Mouse (Mus musculus) thymus, postnatal 25 days (tissue): ENCODE data around the gene Aldh3a2.
A peak's percentile ranks its signal among the peaks of the same experiment; 100 is the strongest.
"Not testable (repeated sequence)": the region's sequence is repeated elsewhere in the genome, so short reads cannot be mapped to it uniquely, and the experiment has no call there.

Experiments
- DNase-seq: peaks from one replicate; pipeline ENCODE4 v3.0.0; 2022

The Aldh3a2 gene

DNA sequence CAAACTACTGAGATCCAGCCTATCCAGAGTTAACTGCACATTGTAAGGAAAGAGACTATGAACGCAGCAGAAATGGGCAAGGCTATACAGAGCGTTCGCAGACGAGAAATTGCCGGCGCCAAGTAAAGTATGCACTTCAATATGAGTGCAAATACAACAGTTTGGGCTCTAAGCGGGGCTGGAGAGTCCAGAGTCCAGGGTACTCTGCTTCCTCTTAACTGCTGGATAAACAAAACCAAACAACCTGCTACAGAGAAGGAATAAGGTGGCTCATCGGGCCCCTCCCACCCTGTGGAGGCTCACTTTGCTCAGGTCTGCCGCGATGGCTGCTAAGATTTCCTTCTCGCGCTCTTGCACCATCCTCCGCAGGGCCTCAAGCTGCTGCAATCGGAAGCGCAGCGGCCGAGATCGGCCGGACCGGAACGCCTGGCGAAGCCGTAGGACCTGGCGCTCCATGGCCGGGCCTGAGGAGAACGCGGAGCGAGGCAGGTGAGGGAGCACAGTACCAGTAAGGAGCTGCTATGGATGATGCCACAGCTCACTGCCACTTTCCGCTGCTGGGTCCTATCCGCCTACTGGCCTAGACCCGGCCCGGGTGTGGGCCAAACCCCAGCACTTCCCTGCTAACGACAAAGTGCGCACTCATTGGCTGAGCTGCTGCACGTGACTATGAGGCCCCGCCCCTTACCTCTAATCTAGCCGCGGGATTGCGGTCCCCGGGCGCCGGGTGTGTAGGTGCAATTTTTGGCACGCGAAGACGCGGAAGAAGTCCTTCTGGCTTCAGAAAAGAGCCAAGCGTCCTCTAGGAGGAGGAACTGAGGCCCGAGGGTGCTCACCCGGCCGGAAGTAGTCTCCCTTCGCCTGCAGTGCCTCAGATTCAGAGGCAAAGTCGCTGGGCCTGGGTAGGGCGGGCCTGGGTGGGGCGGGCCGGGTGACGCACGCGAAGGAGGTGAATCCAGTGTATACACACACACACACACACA lies at the start of gene Aldh3a2:
TSS of gene Aldh3a2 (minus strand) at position 914 of the 983 bp plus-strand sequence.
- peak; percentile 97 for DNase-seq

DNA sequence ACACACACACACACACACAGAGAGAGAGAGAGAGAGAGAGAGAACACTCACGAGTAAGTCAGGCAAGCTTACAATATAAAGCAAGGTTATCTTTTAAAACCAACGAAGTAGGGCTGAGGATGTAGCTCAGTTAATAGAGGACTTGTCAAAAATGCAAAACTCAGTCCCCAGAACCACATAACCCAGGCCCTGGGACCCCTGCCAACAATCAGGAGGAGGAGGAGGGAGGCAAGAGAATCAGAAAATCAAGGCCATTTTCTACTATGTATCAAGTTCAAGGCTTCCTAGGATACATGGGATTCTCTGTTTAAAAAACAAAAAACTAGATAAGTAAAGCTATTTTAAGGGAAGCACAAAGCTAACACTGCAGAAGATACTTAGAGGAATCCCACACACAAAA lies 49.6 kb upstream of the Aldh3a2 start:
- no peak for DNase-seq

DNA sequence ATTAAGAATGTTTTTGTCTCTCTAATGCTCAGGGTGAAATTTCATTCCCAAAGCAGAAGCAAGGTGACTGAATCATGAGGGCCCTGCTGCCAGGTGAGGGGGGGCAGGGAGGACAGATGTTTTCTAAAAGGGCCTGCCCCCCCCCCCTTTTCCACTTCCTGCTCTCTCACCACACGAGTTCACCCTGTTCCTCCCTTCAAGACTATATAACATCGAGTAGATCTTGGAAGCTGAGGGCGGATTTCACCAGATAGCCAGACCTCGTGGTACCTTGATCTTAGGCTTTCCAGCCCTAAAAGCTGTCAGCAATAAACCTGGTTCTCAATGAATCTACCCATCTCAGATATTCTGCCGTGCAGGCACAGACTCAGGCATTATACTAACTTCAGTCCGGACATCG lies 43.1 kb upstream of the Aldh3a2 start:
- peak; percentile 37 for DNase-seq

DNA sequence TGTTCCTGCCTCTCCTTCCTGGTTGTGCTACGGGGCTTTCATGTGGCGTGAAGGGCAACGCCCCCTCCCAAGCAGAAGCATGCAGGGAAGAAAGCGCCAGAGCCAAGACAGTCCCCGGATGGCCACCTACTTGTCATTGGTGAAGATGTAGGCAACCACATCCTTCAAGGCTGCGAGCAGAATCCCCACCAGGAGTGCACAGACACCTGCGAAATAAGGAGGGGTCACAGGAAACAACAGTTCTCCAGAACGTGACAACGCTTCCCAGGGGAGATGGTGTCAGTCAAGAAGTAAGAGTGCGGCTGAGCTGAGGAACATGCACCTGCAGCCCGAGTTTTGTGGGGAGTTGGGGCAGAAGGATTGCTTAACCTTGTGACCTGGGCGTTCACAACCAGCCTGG lies 42.6 kb upstream of the Aldh3a2 start:
- DNase-seq: peak; percentile 69

DNA sequence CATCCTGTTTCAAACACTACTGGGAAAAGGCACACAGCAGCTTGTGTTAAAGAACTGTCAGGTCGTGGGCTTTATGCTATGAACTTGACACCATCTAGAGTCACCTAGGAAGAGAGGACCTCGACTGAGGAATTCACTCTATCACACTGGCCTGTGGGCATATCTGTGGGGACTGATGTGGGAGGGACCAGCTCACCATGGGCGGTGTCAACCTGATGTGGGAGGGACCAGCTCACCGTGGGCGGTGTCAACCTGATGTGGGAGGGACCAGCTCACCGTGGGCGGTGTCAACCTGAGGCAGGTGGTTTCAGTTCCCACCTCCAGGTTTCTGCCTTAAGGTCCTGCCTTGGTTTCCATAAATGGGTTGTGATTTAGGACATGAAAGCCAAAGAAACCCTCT lies 40.5 kb upstream of the Aldh3a2 start:
- no peak for DNase-seq

DNA sequence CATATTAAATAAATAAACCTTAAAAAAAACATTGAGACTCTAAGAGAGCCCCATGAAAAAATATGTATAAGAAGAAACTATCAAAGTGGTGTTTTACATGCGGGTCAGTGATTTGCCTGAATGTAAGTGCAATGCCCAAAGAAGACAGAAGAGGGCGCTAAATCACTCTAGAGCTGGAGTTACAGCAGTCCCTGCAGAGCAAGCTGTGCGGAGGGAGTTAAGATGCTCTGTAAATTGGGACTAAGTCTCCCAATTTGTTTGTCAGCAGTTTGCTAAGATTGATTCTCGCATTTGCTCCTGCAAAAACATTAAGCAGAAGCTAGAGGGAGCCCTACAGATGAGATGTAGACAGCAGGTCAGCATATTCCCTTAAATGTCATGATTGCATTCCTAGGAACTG lies 38.1 kb upstream of the Aldh3a2 start:
- peak; percentile 72 for DNase-seq

DNA sequence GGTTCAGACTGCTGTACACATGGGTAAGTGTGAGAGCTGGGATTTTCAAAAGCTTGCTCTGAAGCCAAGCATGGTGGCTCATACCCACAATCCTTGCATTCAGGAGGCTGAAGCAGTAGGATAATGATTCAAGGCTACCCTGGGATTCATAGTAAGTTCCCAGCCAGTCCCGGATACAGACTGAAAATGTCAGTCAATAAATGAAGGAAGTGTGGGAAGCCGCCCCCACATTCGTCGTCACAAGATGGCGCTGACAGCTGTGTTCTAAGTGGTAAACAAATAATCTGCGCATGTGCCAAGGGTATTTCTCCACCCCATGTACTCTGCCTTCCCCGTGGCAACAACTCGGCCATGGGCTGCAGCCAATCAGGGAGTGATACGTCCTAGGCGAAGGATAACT lies 37.3 kb upstream of the Aldh3a2 start:
- DNase-seq: not testable (repeated sequence)

DNA sequence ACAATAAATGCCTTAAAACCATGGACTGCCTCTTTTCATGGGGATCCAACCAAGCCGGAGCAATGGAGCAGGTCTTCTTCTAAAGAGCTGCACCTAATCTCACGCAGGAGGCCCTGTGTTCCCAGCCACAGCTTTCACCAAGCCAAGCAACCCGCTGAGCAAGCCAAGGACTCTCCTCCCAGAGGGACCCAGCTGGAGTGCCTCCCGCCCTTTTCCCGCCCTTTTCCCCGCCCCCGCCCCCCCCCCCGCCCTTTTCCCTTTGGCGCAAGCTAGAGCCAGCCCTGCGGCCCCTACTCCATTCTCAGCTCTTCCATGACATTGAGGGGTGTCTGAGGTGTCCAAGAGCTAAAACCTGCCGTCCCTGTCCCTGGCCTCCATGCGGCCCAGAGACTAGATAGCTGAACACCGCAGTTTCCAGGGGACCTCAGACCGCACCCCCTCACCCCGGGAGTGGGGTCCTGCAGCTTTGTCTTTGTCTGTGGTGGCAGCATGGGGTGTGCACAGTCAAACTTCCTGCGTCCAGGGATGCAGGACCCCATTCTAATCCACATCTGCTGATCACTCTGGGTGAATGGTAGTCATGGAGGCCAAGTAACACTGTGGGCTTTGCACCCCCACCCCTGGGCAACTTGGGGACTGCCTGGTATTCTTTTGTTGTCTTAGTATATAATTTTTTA lies 33.6 kb upstream of the Aldh3a2 start:
- DNase-seq: no peak

DNA sequence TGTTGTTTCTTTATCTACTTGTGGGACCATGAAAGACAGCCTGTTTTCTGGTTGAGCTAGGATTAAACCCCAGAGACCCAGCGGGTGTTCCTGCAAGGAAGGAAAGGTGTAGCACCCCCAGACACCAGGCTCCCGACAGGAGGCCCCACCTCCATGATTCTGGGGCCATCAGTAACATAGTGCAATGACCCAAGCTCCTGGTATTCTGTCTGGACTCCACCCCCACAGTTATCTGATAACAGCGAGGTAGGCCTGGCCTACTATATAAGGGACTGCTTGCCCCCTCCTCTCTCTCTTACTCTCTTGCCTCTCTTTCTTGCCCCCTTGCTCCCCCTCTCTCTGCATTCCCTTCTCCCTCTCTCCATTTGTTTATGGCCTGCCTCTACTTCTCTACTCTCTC lies 32.9 kb upstream of the Aldh3a2 start:
- no peak for DNase-seq

DNA sequence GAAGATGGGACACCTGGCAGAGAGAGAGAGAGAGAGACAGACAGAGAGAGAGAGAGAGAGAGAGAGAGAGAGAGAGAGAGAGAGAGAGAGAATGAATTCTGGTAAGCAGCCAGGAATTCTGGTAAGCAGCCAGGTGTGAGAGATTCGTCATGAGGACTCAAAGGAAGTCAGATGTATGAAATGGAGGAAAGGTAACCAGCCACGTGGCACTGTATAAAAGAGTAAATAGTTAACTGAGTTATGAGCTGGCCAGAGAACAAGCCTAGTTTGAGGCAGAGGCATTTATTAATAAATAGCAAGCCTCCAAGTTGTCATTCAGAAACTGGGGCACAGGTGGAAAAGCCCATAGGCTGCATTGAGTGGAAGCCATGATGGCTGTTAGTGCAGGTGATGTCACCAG lies 30.6 kb upstream of the Aldh3a2 start:
- DNase-seq: no peak

DNA sequence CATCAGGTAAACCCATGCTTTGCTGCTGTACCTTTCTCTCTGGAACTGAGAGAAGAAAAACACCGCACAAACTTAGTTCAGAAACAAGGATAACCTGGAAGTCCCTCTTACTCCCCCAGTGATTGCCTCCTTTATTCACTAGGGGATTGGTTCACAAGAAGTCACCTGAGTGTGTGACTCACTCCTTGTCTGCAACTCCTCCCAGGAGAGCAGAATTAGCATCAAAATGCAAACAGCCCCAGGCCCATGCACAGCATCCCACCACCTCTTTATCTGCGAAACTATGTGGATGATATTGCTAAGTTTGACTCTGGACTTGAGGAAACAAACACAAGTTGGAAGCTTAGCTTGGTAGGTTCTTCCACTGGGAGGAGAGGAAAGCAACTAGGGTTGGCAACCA lies 30.1 kb upstream of the Aldh3a2 start:
- no peak for DNase-seq

DNA sequence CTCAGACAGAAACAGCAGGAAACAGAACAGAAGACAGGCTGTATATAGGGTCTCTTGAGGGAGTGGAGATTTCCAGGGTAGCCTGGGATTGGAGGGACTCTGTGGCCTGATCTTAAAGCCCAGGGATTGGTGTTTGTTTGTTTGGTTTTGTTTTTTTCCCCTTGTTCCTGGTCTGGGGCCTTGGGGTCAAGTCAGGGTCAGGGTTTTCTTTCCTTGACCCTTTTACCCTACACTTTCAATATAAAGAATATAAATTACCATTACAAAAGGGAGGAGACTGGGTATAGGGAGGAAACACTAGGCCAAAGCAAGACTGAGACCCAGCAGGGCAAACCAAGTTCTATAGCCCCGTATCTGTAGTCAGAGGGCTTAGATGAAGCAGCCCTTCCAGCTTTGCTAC lies 29.3 kb upstream of the Aldh3a2 start:
- DNase-seq: no peak

DNA sequence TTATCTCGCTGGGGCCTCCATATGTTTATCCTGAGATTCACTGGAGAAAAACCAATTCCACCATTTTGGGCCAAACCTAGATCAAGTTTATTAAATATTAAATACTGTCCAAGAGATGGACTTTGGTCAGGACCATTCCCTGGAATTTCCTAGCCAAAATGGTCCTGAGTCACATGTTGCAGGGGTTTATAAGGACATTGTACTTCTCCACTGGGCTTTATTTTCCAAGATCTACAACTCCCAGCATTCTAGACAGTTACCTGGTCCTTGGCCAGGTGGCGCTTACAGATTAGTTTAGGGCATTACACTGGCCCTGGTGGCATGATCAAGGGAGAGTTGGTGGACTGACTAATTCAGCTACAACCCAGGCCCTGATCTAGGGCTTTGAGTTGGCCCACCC lies 28.3 kb upstream of the Aldh3a2 start:
- DNase-seq: no peak

DNA sequence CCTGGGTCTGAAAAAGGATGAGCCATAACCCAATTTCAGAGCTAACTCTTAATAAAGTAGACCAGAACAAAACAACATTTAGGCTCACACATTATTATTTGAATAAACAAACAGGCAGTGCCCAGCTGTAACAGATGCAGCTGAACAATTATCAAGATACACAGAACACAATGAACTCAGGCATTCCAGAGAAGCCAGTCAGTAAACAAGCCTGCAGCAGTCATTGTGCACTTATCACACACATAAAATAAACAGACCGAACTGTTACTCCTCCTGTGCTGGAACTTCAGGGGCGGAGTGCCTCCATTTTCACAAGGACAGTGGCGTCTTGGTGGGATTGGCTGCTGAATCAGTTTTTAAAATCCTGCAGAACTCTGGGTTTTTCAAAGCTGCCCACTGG lies 27.2 kb upstream of the Aldh3a2 start:
- DNase-seq: no peak

DNA sequence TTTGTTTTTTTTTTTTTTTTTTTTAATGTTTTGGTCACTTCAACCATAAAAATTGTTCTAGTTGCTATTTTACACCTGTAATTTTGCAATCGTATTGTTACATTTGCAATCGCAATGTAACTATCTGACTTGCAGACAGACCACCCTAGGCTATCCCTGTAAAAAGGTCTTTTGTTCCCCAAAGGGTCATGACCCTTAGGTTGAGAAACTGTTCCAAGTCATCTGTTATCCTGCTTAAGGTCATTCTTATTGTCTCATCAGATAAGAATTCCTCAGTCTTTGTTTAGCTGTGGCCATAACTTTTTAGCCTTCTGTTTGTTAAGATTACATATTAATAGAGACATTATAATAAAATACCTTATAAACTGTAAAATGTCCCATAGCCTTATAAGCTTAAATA lies 26.0 kb upstream of the Aldh3a2 start:
- DNase-seq: no peak

DNA sequence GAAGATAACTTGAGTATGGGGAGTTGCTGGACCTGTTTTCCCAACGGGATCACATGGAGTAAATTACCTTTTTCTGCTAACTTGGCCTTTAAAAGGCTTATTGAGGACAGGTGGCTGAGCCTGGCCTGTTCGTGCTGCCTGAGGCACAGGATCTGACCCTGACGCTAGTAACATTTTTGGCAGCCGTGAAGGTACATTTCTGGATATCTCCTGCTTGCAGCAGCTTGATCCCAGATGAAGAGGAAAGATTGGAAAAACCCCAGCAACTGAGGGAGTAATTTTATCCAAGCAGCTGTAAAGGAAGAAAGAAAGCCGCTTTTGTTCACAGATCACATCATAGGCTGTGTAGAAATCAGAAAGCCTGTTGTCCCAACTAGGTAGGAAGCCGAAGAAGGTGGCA lies 17.1 kb upstream of the Aldh3a2 start:
- no peak for DNase-seq

DNA sequence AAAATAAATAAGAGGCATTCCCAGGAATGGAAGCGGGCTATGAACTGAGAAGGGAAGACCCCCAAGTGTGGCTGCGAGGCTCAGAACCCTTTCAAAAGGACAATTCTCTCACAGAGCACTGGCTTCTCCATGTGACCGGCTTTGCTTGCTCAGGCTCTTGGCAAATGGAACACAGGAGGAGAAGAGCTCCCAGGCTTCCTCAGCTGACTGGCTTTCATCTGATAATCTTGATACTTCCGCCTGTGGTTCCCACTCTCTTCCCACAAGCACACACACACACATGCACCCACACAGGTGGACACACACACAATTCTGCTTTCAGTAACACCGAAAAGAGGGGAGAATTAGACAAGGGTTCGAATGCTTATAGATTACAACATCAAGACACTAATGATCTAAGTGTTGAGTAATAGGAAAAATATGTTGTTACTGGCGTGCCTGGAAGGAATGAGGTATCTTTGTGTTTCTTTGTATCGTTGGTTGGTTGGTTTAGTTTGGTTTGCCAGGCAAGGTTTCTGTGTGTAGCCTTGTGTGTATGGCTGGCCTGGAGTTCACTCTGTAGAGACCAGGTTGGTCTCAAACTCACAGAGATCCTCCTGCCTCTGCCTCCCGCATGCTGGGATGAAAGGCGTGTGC lies 16.3 kb upstream of the Aldh3a2 start:
- DNase-seq: no peak

DNA sequence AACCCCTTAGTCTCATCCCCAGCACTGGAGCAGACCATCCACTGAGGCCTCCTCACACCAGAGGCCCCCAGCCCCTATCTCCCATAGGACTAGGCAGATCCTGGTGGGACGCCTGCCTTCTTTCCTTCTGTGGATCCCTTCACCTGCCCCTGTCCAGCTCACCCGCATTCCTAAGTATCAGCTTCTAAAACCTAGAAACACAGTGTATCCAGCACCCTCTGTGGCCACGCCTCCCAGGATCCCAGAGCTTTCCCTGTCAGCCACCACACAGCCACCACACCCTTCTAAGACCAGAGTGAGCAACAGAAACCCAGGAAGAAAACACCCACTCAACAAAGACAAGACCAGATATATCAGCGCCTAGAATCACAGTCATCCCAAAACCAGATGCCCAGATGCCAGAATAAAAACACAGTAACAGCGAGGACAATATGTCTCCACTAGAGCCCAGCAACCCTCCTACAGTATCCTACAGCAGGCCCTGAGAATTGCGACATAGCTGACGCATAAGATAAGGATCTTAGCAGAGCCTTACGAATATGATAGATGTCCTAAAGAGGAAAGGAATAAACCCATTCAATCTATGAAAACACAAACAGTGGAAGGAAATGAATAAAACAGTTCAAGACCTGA lies 11.3 kb upstream of the Aldh3a2 start:
- DNase-seq: no peak

DNA sequence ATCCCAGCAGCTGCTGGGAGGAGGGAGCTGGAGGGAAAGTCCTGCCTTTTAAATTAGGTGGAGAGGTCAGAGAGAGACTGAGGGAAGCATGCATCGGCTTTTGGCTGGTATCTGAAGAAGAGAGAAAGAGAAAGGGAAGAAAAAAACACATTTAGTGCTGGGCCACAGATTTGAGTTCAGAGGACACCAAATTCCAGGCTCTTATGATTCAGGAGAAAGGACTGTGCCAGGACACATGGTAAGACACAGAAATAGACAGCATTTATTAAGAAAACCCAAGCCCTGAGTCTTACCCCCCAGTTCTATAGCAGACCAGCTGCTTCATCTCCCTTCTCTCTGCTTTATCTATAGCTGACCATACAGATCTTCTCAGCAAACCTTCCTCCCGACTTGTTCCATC lies 10.7 kb upstream of the Aldh3a2 start:
- DNase-seq: no peak

DNA sequence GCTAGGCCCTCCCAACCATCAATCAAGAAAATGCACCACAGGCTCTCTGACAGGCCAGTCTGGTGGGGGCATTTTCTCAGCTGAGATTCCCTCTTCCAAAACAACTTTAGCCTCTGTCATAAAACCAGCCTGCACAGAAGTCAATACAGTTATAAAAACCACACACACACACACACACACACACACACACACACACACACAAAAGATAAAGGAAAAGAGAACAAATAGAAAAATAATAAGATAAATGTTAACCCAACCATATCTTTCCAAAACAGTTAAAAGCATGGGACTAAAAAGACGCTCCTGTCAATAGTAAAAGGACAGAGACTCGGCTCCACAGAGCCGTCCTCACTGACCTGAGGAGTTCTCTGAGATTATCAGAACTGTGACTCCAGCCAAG lies 9.2 kb upstream of the Aldh3a2 start:
- no peak for DNase-seq

DNA sequence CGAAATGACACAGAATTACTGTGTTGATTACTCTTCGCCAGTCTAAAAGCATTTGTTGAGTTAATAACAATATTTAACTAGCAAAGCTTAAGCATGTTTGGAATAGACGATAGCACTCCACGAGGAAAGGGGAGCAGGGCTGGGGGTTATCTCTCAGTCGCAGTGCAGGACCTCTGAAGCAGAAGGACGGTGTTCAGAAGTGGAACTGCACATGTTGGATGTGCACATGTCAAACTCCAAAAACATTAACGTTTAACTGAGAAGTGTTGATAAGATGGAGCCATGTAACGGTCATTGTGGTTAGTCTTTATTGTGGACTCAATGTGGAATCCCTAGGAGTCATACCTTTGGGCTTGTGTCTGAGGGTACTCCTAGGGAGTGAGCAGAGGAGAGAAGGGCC lies 7.8 kb upstream of the Aldh3a2 start:
- no peak for DNase-seq

DNA sequence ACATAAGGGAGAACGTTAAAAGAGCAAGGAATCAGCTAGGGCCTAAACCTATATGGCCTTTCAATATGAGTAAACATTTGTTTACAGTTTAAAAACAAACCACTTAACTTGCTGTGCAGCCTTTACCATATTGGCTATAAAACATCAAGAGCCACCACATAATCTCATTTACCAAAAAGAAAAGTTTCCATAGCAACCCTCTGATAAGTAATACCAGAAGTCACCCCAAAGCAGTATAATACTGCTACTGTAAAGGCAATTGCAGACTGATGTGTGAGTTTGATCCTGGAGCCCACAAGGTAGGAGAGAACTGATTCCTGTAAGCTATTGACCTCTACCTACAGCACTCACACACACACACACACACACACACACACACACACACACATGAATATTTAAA lies 7.2 kb upstream of the Aldh3a2 start:
- no peak for DNase-seq

DNA sequence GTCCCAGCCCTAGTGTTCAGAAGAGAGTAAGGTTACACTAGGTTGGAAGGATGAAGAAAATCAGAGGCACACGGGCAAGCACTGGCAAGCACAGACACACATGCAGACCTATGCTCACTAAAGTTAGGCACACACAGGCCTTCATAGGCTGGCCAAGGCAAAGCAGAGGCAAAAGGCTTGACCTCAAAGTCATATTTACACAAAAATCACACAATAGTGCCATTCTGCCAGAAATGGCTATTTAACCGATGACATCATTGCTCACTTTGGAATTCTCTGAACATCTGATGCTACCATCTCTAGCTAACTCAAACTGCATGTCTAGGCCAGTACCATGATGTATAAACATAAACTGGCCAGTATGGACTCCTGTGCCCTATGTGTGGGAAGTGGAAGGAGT lies 6.7 kb upstream of the Aldh3a2 start:
- no peak for DNase-seq
